Mouse (Mus musculus) heart, adult 2 months (tissue): ENCODE results near the gene Cmss1. TPM values are rescaled to one million over a fixed set of nuclear protein-coding genes. Genes with fewer than 3 reads are reported as not detected.

Experiments used
- DNase-seq, 2 experiments: peaks; one replicate each; pipeline ENCODE4 v3.0.0; 2021
- H3K27ac ChIP-seq: fragments of 200-600 bp; 2 replicates; pipeline ENCODE4 v1.8.1; 2022
- H3K27me3 ChIP-seq: fragments of 200-500 bp; 2 replicates; pipeline ENCODE4 v1.6.1; 2012; ENCODE audit warnings: mild to moderate bottlenecking, low read length, inconsistent platforms, mixed read lengths; ENCODE audit not compliant: control insufficient read depth, insufficient read depth
- H3K36me3 ChIP-seq: fragments of 200-500 bp; 2 replicates; pipeline ENCODE4 v1.6.1; 2012; ENCODE audit warnings: low read length, inconsistent platforms; ENCODE audit not compliant: control insufficient read depth, insufficient read depth
- H3K4me1 ChIP-seq: fragments of 200-500 bp; 2 replicates; pipeline ENCODE4 v1.6.1; 2011; ENCODE audit warnings: low read length; ENCODE audit not compliant: control insufficient read depth, insufficient read depth
- H3K4me3 ChIP-seq: fragments of 200-600 bp; 2 replicates; pipeline ENCODE4 v1.8.1; 2022
- H3K79me2 ChIP-seq: fragments of 200-500 bp; replicated peaks from 2 replicates; pipeline ENCODE4 v1.6.1; 2012; ENCODE audit warnings: mild to moderate bottlenecking, inconsistent platforms, low read length, moderate library complexity, mixed read lengths; ENCODE audit not compliant: control insufficient read depth, insufficient read depth
- H3K9ac ChIP-seq: fragments of 200-500 bp; 2 replicates; pipeline ENCODE4 v1.6.1; 2012; ENCODE audit warnings: low read depth, mild to moderate bottlenecking, control low read depth, inconsistent platforms, low read length, mixed read lengths
- CTCF ChIP-seq: fragments of 200-600 bp; IDR thresholded peaks from 2 replicates; pipeline ENCODE4 v1.8.1; 2022; ENCODE audit warnings: antibody characterized with exemption, mild to moderate bottlenecking, moderate library complexity
- EP300 ChIP-seq: fragments of 200-500 bp; IDR thresholded peaks from 2 replicates; pipeline ENCODE4 v1.6.1; 2011; ENCODE audit warnings: low read depth, low read length, control low read depth; ENCODE audit not compliant: insufficient read depth
- POLR2A ChIP-seq: fragments of 200-500 bp; IDR thresholded peaks from 2 replicates; pipeline ENCODE4 v1.6.1; 2011; ENCODE audit warnings: mild to moderate bottlenecking, low read depth, low read length, control low read depth; ENCODE audit not compliant: insufficient read depth
- WGBS: fragments of 180-500 bp; shearing (Covaris S2); methylation state at CpG from one replicate; pipeline ENCODE4 v1.1.7; 2018; 5-methylcytosine and 5-hydroxymethylcytosine counted together
- intact Hi-C: fragments of 180-260 bp; cut with DNase I; formaldehyde crosslinking; loops from one replicate; pipeline ENCODE4 v1.15.1; 2025
- polyA plus RNA-seq: library from polyadenylated mRNA; depleted of rRNA; stranded (reverse); fragments of >200 nt; gene quantifications from 2 replicates; pipeline ENCODE4 v1.2.3, GENCODE M21; 2012
- total RNA-seq, 2 experiments: library from RNA; stranded (reverse); gene quantifications; 2 replicates each; pipeline ENCODE4 v1.2.3; 2021

Cmss1 gene
- total and polyA plus RNA-seq, 3 experiments, result 17.6 to 74.3 (median 66.9) TPM

GRCm38 (mm10) chr16:57465386-57465913 lies 141.2 kb downstream of the Cmss1 start:
- no peak for TF ChIP-seq POLR2A
- no peak for TF ChIP-seq CTCF
- no peak for TF ChIP-seq EP300
- no peak for DNase-seq
- Histone ChIP-seq H3K4me1 (no peaks in the 10 kb centered on the region; the same call in 1 of the 2 replicates), H3K79me2 (no peaks in the 10 kb centered on the region), H3K27me3 (no peaks in the 10 kb centered on the region), H3K36me3 (no peaks in the 10 kb centered on the region), H3K9ac (no peak overlapping the region), H3K27ac (no peak overlapping the region), H3K4me3 (no peak overlapping the region)
- intact Hi-C loops, result loop anchor here (5.0 kb wide), 1 partner anchor 43 kb away; no protein-coding TSS in a partner anchor
- 90% methylated on average over 9 of the region's 9 CpGs for WGBS

DNA sequence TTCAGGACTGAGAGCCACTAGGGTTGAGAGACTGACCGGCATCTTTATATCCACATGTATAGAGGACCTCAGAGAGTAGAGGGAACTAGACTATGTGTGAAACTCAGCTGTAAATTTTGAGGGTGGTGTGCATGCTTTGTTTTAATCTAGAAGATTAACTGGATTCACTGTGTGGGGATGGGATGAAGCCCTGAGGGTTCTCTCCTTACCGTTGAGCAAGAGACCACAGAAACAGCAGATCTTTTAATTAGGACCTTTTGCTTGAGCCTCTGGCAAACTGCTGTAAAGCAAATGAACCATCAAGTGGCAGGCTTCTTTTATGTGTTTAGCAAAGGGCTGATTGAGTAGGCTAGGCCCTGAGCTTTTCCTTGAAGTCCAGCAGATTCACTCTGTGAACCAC lies 150.7 kb downstream of the Cmss1 start:
- Histone ChIP-seq H3K27me3 (no peaks in the 10 kb centered on the region), H3K36me3 (no peaks in the 10 kb centered on the region), H3K27ac (no peak overlapping the region), H3K79me2 (no peaks in the 10 kb centered on the region), H3K4me3 (no peak overlapping the region), H3K4me1 (0 out of 2 replicates have a peak, but pooled peaks cover 1% of the 10 kb centered on the region), H3K9ac (no peak overlapping the region)
- intact Hi-C loops, result no loop called here
- DNase-seq, result no peak
- TF ChIP-seq EP300, result no peak
- TF ChIP-seq POLR2A, result no peak
- no peak for TF ChIP-seq CTCF
- 76% methylated on average over 2 of the region's 2 CpGs for WGBS

GRCm38 (mm10) chr16:57455573-57455972 lies 151.1 kb downstream of the Cmss1 start:
- DNase-seq, result no peak
- Histone ChIP-seq H3K79me2 (no peaks in the 10 kb centered on the region), H3K27ac (no peak overlapping the region), H3K27me3 (no peaks in the 10 kb centered on the region), H3K36me3 (no peaks in the 10 kb centered on the region), H3K4me3 (no peak overlapping the region), H3K4me1 (0 out of 2 replicates have a peak, but pooled peaks cover 1% of the 10 kb centered on the region), H3K9ac (no peak overlapping the region)
- 76% methylated on average over 3 of the region's 3 CpGs for WGBS
- TF ChIP-seq EP300 (no peak), CTCF (no peak), POLR2A (no peak)
- intact Hi-C loops, result no loop called here

DNA sequence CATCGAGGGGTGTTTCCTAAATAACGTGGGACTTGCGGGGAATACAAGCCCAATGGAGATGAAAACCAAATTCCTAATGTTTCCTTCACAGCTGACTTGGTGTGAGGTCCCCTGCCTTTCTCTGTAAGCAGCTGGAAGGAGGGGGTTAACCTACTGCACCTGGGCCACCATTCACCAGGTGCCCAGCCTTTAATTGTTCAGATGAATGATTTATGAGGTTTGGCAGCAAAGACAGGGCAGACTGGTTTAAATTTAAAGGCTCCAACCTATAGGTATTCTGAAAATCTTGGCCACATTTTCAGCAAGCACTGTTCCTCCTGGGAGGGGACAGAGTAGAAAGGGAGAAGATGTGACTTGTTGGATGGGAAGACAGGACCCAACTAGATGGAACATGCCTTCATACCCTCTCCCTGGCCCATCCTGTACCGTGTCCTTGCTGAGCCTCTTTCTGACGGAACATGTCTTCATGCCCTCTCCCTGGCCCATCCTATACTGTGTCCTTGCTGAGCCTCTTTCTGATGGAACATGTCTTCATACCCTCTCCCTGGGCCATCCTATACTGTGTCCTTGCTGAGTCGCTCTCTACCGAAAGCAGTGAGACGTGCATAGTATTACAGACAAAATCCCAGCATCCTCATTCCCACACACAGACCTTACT lies 152.4 kb downstream of the Cmss1 start:
- TF ChIP-seq EP300, result no peak
- TF ChIP-seq CTCF, result no peak
- no peak for TF ChIP-seq POLR2A
- intact Hi-C loops, result no loop called here
- H3K27ac ChIP-seq, result no peak overlapping the region
- no peaks in the 10 kb centered on the region for H3K27me3 ChIP-seq
- H3K79me2 ChIP-seq, result no peaks in the 10 kb centered on the region
- no peak overlapping the region for H3K4me3 ChIP-seq
- DNase-seq, result no peak
- H3K36me3 ChIP-seq, result no peaks in the 10 kb centered on the region
- 96% methylated on average over 8 of the region's 8 CpGs for WGBS
- 0 out of 2 replicates have a peak, but pooled peaks cover 1% of the 10 kb centered on the region for H3K4me1 ChIP-seq
- H3K9ac ChIP-seq, result no peak overlapping the region

GRCm38 (mm10) chr16:57453009-57453408 lies 153.7 kb downstream of the Cmss1 start:
- H3K79me2 ChIP-seq, result no peaks in the 10 kb centered on the region
- no peaks in the 10 kb centered on the region for H3K36me3 ChIP-seq
- no peak overlapping the region for H3K4me3 ChIP-seq
- intact Hi-C loops, result no loop called here
- 53% methylated on average over 7 of the region's 7 CpGs for WGBS
- 0 out of 2 replicates have a peak, but pooled peaks cover 1% of the 10 kb centered on the region for H3K4me1 ChIP-seq
- H3K9ac ChIP-seq, result no peak overlapping the region
- TF ChIP-seq EP300 (no peak), CTCF (no peak), POLR2A (no peak)
- H3K27me3 ChIP-seq, result no peaks in the 10 kb centered on the region
- no peak for DNase-seq
- no peak overlapping the region for H3K27ac ChIP-seq
